Mouse (Mus musculus): Measurements from ENCODE around the gene Zfp511. TPM values are rescaled to one million over a fixed set of nuclear protein-coding genes. Genes with fewer than 3 reads are reported as not detected.

Zfp511 gene
- total RNA-seq (2015) (32.2 and 34.8 TPM in 2 replicates), total RNA-seq (2017) (21.0 and 21.1 TPM in 2 replicates)

DNA sequence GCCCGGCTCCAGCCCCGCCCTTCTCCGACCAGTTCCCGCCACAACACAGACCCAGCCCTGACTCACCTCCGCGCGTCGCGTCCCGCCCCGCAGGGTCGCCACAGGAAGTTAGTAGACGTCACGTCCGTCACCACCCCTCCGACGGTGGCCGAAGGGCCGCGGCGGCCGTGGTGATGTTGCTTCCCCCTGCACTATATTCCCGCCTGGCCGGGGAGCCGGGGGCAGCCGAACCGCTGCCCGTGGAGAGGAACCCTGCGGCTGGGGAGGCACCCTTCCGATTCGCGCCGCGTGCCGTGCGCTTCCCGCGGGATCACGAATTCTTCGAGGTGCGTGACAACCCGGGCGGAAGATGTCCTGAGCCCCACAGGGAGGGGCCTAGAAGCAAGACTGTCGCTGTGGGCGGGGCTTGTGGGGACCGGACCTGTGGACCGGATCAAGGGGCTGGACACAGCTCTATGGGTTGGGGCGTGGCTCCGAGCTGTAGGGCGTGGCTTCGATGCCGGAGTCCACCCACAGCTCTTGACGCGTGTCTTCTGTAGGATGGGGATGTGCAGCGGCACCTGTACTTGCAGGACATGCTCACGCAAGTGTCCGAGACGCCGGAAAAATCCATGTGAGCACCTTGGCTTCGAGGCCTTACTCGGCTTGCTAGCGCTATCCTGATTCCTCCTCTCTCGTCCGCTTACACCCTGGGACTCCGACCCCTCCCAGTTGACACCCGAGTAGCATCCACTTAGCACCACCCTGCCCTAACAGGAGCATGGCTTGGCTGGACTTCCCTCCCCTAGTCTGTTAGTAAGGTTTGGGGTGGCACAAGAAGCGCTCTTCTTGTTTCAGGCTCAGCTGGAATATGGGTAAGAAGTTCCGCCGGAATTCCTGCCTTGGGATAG lies at the start of gene Zfp511, which contains the start of gene Tubgcp2:
Zfp511 (plus strand) TSS at position 111 of the 890 bp plus-strand sequence.
Tubgcp2 (minus strand) TSS at position 389 of the 890 bp plus-strand sequence.
- ATAC-seq (replicated peaks; ENCODE audit: poor library complexity): peak; percentile 91

DNA sequence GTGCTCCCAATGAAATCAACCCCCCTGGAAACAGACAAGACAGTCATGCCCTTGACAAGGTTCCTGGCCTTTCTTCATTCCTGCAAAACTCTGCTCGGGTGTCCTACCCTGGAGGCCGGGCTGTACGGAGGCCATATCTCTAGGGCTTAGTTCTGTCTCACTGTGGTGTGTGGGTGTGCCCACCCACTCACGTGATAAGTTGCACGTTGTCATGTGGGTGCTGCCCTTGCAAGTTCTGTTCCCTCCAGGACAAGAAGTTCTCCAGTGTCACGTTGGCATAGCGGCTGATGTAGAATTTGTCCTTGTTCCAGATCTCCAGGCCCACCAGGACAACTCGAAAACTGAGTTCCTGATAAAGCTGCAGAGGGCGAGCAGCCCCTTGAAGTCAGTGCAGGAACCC lies 47.9 kb upstream of the Zfp511 start:
- no peak for ATAC-seq (replicated peaks; ENCODE audit: poor library complexity)

DNA sequence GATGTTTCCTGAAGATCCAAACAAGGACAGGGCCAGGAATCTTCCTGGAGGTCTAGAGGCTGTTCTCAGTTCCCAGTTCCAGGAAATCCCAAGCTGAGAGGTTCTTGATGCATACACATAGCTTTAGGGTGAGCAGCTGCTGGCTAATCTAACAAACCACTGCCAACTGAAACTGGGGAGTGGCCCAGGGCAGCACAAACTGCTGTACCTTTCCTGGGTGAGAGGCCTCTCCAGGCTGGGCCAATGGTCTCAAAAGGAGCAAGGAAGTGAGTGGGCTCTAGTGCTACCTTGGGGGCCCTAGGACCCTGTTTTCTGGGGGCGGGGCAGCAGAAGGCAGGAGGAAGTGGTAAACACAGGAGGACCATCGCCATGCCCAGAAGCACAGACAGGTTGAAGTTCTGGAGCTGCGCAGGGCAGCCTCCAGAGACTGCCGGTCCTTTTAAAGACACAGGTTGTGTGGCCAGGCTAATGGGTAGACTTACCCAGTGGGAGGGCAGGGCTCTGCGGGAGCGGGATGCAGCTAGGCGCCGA lies 45.3 kb upstream of the Zfp511 start:
- 0 out of 2 replicates have a peak, but pooled peaks have one; percentile 8 for ATAC-seq (replicated peaks; ENCODE audit: poor library complexity)

DNA sequence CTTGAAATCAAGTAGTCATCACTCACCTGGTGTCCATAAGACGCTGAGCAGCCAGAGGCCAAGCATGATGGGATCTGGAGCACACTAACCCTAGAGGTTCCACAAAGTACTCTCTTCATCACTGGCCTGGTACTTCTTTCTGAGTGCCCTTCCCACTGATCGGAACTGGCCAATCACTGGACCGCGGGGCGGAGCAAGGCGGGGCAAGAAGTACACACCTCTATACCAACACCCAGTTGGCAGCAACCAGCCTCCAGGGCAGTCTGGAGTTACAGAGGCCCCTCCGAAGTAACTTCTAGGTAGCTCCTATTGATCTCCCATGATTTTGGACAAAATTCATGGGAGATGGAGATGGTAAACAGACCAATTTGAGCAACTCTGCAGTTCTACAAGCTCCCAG lies 43.8 kb upstream of the Zfp511 start, which contains the start of gene Adam8:
Adam8 (minus strand) TSS at position 157 of the 400 bp plus-strand sequence.
- ATAC-seq (replicated peaks; ENCODE audit: poor library complexity): peak; percentile 85

DNA sequence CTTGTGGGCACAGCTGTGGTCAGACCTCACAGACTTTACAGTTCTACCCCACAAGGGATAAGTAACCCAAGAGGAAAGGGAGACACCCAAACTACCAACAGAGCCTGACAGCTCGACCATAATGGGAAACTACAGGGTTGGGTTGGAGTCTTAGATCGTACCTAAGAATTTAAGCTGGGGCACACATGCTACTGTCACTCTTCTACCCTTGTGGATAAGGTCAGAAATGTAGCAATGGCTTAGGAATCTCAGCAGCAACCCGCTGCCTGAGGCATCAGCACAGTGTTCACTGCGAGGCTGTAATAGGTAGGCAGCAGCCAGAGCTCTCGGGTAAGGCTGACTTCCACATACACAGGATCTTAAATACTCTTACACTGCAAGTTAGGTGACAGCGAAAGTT lies 42.7 kb upstream of the Zfp511 start:
- no peak for ATAC-seq (replicated peaks; ENCODE audit: poor library complexity)

DNA sequence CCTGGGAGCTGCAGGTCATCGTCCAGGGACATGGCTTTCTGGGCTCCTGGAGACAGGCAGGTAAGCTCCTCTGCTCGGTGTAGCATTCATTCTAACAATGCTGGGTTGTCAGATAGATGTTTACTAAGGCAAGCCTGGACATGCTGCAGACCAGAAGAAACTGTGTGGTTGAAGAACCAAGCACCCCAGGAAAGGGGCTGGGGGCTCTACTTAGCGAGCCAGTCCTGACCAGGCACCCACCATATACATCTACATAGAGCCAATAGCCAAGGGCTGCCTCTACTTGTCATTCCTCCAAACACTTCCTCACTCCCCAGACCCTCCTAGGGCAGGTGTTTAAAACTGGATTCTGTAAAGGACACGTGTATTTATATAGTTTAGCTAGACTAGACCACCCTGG lies 42.0 kb upstream of the Zfp511 start:
- ATAC-seq (replicated peaks; ENCODE audit: poor library complexity): no peak

DNA sequence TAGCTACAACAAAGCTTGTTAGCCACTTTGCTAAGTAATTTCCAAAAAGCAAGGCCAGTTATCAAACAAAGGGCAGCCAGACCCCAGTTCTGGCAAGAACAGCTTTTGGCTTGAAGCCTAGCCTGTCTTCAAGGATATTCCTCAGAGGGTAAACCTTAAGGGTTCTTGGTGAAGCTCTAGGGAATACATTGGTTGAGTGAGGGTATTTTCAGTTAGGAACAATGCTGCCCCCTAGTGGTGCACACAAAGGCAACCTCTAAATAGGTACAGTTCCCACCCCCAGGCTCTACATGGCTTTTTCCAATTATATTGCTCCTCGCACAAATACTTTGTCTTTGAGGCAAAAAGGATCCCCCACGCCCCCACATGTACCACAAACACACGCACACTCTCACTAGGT lies 41.5 kb upstream of the Zfp511 start:
- ATAC-seq (replicated peaks; ENCODE audit: poor library complexity): peak; percentile 59

DNA sequence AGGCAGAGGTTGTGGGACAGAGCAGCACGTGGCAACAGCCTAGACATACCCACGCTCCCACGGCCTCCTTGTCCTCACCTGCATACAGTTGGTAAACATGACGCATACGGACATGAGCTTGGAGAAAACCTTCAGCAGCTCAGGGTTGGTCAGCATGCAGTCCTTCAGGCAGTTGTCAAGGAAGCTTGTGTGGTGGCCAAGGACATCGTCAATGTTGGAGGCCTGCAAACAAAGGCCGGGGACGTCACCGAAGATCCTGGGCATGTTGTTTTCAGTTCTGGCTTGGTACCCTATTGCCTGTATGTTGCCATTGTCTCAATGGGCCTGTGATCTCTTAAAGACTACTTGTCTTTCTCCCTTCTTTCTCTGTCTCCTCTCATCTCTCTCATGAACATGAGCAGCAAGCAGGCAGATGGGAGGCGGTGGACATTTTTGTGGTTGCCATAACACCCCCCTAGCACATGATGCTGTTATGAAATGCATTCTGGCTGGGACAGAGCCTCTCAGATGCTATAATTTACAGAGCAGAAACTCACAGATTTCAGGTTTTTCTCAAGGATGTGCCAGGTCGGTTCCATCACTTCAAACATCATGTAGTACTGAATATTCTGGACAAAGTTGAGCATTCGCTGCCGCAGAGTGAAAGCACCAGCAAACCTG lies 37.4 kb upstream of the Zfp511 start:
- ATAC-seq (replicated peaks; ENCODE audit: poor library complexity): no peak

DNA sequence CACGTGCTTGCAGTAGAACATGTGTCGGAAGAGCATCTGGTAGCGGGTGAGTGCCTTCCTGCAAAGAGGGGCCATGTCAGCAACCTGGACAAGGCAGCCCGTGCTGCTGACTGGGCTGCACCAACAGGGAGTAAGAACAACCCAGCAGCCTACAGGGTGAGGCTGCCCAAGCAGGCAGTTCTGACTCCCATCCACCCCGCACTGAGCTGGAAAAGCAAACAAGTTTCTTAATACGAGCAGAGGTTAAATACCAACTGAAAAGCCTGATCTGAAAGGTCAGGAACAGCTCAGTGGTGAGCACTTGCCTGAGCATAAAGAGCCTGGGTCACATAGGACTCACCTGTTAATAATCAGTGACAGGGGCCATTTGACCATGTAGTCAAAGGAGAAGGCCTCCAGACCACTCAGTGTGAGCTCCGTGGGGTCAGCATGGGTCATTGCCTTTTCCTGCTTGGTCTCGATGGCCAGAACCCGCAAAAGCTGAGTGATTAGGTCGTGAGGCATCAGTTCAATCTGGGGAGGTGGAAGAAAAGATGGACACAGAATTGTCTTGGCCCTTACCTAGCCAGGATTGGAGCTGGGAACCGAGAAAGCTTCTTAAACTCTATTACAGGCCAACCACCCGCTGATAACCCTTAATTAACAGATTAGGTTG lies 35.0 kb upstream of the Zfp511 start:
- no peak for ATAC-seq (replicated peaks; ENCODE audit: poor library complexity)

DNA sequence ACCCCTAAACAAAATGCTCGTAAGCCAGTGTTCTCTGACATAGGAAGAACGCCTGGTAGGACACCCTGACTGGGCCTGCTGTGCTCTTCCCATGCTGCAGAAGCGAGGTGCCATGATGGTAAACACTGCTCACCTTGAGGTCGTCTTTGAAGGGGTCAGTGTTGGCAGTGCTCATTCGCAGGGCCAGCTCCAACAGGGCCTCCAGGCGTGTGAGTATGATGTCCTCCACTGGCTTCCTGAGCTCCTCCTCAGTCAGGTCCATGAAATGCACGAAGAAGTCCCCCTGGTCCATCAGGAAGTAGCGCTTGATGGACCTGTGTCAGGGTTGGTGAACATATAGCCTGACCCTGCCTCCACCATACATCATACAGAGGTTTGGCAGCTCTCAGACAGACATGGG lies 31.5 kb upstream of the Zfp511 start:
- no peak for ATAC-seq (replicated peaks; ENCODE audit: poor library complexity)

DNA sequence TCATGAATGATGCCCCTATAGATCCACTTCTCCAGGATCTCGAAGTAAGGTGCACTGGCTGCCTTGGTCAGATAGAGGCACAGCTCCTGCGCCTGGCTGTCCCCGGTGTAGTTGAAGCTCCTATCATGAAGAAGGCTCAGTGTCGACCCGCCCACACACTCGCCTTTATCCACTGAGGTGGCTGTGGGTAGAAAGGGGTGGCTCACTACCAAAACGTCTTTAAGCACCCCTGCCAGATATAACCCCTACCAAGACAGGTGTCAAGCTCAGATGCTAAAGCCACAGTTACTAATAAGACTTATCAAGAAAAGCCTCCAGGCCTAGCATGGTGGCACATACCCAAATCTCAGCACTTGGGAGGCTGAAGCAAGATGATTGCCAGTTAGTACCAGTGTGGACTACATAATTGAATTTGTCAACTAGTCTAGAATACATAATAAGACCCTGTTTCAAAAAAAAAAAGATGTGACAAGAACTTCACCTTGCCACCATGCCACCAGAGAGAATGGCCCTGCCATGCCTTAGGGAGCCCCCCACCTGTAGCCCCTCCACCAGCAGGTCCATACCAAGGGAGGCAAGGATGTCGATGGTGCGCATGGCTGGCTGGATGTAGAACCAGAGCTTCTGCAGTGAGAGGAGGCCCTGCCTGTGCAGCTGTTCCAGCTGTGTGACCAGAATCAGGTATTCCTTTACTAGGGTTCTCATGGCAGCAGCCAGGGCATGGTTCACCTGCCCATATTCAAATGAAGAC lies 29.2 kb upstream of the Zfp511 start:
- peak; percentile 88 for ATAC-seq (replicated peaks; ENCODE audit: poor library complexity)

DNA sequence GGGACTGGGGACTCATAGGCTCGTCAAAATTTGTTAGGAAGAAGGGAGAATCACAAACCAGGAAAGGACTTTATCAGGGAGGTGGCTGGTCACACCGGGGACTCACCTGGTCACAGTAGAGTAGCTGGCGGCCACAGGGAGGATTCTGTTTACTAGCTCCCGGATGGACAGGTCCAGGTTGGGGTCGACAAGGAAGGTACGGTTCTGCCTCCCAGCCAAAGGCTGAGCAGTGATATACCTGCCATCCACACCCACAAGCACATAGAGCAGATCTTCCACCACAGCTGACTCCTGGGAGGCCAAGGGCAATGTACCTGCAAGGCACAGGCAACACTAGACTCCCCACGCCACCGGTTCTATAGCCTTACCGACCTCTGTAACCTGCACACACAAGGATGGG lies 28.4 kb upstream of the Zfp511 start:
- ATAC-seq (replicated peaks; ENCODE audit: poor library complexity): no peak

DNA sequence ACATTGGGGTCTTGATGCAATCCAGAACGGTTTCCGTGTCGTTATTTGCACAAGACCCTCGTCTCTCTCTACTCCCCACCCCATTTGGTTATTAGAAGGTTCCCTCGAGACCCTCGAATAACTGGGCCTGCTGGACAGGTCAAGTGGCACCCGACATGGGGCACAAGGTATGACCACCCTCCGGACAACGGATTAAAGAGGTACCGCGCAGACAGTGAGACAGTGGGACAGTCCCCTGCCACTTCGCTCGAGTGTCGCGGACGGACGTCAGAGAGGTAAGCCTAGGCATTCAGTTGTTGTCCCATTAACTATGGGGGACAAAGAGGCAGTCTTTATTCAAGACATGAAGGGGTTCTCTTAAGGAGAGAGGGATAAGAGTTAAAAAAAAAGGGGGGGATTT lies 24.9 kb upstream of the Zfp511 start:
- no peak for ATAC-seq (replicated peaks; ENCODE audit: poor library complexity)

DNA sequence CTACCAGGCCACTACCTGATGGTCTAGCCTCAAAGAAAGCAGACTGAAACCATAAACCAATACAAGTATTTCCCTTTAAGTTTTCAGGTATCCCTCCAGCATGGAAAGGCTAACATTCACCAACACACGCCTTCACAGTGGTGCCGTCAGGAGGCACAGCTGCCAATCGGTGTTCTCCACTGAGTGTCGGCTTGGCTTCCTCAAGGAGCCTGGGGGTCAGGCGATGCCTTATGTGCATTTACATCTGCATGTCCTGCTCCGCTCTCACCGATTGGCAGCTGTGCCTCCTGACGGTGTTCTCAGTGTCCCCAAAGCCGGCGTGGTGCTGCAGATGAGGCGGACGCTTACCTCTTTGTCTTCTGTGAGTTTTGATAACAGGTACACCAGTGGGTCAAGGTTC lies 4.4 kb upstream of the Zfp511 start:
- no peak for ATAC-seq (replicated peaks; ENCODE audit: poor library complexity)

DNA sequence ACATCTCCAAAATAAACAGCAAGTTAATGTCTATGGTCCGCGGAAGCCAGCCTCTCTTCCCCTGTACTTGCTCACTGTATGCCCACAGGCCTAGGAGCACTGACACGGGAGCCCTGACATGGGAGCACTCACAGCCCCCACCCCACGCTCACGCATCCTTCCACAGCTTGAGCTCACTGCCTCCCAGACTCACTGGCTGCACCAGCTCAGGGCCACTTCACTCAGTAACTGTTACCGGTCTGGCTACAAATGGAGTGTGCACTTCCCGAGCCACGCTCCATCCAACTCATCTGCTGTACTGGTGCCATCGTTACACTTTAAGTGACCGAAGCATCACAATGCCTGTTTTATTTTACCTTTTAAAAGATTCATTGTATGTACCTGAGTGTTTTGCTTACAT lies 3.8 kb upstream of the Zfp511 start:
- no peak for ATAC-seq (replicated peaks; ENCODE audit: poor library complexity)

DNA sequence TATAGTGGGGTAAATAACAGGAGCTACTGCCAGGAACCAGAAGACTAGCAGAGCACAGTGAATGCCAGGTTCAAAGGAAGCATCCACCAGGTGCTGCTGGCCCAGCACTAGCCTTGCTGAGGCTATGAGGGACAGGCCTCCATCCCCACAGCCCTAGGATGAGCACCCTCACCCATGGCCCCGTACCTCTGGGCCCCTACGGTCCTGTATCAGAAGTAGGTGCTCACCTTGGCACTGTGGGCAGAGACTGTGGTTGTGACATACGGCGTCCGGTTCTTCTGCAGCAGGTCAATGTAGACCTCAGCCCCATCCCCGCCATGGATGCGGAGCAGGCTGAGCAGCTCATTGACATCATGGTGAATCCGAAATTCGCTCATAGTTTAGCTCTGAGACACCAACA lies 2.8 kb upstream of the Zfp511 start:
- no peak for ATAC-seq (replicated peaks; ENCODE audit: poor library complexity)

DNA sequence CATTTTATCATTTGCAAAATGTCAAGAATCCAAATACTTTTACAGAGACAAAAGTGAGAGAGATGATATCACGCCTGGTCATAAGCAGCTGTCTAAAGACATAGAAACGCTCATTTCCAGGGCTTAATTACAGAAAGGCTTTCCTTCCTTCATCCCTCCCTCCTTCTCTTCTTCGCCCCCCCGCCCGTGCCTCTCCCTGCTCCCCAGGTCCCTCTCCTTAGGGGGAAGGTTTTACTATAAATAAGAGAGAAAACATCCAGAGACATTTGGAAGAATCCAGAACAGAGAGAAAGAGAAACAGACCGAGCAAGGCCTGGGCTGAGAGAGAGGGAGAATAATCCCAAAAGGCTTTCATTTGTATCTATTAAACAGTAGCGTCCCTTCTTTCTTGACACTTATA lies 735 bp upstream of the Zfp511 start:
- ATAC-seq (replicated peaks; ENCODE audit: poor library complexity): no peak

DNA sequence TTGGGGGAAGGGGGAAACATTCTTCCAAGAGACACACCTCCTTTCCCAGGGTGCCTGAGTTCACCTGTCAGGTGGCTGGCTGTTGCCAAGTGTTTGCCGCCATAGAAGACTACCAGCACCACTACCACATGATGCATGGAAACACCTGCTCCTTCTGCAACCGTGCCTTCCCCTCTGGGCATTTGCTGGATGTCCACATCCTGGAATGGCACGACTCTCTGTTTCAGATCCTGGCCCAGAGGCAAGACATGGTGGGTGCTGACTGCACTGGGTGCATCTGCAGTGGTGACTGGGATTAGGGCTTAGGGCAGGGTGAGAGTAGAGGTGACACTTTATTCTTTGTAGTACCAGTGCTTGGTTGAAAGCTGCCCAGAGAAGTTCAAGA lies 972 bp downstream of the Zfp511 start:
- ATAC-seq (replicated peaks; ENCODE audit: poor library complexity): no peak

DNA sequence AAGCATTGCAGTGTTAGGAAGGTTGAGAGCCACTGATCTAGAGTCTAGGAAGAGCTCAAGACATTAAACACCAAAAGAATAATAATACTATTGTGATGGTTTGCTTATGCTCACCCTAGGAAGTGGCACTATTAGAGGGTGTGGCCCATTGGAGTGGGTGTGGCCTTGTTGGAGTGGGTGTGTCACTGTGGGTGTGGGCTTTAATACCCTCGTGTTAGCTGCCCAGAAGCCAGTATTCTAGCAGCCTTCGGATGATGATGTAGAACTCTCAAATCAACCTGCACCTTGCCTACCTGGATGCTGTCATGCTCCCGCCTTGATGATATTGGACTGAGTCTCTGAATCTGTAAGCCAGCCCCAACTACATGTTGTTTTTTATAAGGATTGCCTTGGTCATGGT lies 6.5 kb downstream of the Zfp511 start:
- no peak for ATAC-seq (replicated peaks; ENCODE audit: poor library complexity)

DNA sequence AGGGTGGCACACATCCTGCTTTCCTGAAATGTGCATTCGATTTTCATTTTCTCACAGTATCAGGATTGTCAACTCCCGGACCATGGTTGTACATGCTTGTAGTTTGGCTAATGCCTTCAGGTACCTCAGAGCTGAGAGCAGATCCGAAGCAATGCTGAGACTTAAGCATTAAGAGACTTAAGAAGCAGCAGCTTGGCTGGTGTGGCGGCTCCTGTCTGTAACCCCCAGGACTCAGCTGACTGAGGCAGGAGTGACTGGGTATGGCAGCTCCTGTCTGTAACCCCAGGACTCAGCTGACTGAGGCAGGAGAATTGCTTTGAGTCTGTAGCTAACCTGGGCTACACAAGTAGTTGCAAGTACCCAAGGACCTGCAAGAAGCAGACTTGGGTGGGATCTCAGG lies 9.4 kb downstream of the Zfp511 start:
- ATAC-seq (replicated peaks; ENCODE audit: poor library complexity): no peak
